Mouse (Mus musculus): Measurements from ENCODE around the gene Blmh.

The Blmh gene

DNA sequence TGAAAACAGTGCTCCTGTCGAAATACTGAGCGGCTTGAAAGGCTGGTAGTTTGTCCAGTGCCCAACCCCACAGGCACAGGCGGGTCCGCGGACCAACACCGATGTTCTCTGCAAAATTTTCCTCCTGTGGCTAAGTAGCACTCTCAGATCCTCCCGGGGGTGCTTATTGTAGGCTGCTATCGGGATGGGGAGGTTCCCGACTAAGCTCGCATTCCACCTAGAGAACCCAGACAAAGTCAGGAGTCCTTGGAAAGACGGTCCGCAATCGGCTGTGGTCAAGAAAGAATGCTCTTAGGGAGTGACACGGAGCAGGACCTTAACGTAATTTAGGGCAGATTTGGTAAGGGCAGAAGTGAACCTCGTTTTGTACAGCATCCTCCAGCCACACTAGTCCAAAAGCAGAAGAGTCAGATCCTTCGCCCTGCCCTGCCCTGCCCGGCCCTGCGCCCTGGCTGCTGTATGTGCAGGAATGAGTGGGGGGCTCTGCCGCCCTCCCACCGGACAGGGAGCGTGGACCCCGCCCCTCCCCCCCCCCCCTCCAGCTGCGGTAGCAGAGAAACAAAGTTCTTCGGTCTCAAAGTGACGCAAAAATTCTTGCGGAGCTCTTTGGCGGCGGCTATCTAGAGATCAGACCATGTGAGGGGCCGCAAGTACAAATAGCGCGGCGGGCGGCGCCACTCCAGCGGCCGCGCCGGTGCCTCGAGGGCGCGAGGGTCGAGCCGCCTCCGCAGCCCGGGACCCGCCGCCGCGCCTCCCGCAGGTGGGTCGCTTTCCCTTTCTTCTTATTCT, 73.5 kb downstream of the Blmh start, which contains the start of gene Slc6a4:
TSS of gene Slc6a4 (plus strand) at position 688 of the 789 bp plus-strand sequence.
- DNase-seq (ENCODE audit: low spot score in 2 of 2): no peak

DNA sequence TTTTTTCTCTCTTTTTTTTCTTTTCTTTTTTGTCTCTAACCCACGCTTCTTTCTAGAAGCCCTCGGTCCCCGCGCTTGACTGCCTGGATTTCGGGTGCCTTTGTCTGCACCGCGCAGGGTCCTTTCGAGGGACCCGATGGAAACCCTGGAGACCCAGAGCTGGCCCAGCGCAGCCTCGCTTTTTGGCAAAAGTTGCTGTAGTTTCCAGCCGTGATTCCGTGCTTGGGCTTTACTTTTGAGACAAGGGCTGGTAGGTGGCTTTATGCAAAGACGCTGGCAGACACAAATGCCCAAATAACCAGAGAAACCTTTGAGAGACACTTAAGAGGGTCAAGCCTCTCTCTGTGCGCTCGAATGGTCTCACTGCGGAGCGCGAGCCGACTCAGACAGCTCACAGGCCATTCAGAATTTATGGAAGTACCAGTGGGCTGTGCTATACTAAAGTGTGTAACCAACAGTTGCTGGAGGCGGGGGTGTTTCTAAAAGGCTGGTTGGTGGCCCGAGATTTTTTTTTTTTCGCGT, 74.2 kb downstream of the Blmh start:
- peak in 1 of 2 experiments; percentile 14 for DNase-seq (ENCODE audit: low spot score in 2 of 2)

DNA sequence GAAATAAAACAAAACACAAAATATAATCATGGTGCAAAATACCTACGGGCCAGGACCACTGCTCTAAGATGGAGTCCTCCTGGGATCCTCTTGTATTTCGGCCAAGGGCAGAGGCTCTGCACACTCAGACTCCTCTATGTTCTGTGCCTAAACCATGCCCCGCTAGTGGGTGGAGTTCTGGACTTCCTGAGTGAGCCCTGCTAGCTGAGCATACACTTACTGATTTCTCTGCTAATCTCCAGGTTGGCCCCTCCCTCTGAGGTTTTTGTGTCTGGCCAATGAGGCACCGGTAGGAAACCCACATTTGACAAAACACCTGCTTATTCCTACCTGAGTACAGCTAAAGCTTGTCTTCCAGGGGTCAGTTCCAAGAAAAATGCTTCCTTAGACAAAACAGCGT, 76.1 kb downstream of the Blmh start:
- no peak for DNase-seq (ENCODE audit: low spot score in 2 of 2)

- DNase-seq (ENCODE audit: low spot score in 2 of 2): no peak
Measured at GRCm38 (mm10) chr11:77002361-77002760, 77.8 kb downstream of the Blmh start.

GRCm38 (mm10) chr11:77005881-77006280, 81.3 kb downstream of the Blmh start:
- no peak for DNase-seq (ENCODE audit: low spot score in 2 of 2)

DNA sequence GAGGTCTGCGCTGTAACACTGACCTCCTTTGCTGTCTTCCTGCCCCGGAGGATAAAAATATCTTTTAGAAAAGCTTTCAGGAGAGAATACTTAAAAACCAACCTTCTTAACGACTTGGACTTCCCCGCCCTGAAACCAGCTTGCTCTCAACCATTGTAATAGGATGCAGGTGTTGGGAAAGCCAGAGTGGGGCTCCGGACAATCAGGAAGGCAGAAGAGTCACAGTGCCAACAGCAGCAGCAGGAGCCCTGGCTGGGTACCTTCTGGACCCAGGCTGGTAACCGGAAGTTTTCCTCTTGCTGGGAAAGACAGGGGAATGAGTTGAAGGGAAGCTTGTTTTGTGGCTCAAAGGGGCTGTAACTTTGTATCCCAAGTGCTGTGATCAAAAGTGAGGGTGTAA, 82.0 kb downstream of the Blmh start:
- DNase-seq (ENCODE audit: low spot score in 2 of 2): no peak

GRCm38 (mm10) chr11:77009069-77010025, 84.7 kb downstream of the Blmh start:
- DNase-seq (ENCODE audit: low spot score in 2 of 2): no peak

DNA sequence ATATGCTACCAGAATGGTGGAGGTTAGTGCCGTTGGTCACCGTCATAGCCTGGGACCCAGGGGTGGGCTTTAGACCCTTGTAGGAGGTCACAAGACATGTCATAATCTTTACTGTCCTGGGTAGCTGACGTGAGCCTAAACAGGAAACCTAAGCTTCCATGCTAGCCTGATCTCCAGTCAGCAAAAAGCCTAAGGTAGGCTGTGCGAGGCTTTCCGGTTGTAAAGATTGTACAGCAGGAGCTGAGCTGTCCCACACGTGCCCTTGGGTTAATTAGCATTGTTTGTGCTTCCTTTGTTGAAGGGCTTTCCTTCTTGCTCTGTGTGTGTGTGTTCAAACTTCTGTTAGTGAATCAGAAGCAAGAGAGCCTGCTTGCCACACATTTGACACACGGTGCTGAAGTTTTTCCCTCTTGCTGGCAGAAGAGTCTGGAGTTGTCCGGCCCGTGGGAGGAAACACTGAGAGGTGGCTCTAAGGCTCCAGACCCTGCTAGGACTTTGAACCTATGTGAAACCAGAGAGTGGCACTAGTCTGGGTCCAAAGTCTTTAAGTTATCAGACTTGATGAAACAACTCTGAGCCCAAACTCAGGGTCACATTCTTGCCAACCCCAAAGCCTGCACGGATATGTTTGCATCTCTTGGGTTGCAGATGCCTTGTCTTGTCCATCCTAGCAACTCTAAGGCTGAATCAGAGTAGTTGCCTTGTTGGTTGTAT, 86.3 kb downstream of the Blmh start:
- no peak for DNase-seq (ENCODE audit: low spot score in 2 of 2)

GRCm38 (mm10) chr11:77018046-77018445, 93.4 kb downstream of the Blmh start:
- DNase-seq (ENCODE audit: low spot score in 2 of 2): no peak

GRCm38 (mm10) chr11:77019539-77019938, 94.9 kb downstream of the Blmh start:
- DNase-seq (ENCODE audit: low spot score in 2 of 2): no peak

GRCm38 (mm10) chr11:77021749-77022396, 97.3 kb downstream of the Blmh start:
- DNase-seq (ENCODE audit: low spot score in 2 of 2): no peak

GRCm38 (mm10) chr11:77026559-77026958, 102.0 kb downstream of the Blmh start:
- DNase-seq (ENCODE audit: low spot score in 2 of 2): no peak

DNA sequence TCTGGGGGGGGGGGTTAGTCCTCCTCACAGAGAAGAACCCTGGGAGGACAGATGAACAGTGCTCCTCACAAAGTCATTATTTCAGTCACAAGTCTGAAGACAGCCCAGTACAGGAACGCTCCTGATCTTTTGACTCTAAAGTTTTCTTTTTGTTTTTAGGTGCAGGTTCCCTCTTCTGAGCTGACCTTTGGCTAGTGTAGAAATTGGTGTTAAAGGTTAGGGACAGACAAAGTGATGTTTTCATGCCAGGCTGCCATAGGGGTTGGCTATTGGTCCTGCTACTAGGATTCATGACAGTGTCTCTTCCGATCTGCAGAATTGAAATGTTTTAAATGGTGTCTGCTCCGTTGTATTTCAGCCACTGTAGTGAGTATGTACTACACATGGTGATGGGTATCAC, 103.5 kb downstream of the Blmh start:
- no peak for DNase-seq (ENCODE audit: low spot score in 2 of 2)

DNA sequence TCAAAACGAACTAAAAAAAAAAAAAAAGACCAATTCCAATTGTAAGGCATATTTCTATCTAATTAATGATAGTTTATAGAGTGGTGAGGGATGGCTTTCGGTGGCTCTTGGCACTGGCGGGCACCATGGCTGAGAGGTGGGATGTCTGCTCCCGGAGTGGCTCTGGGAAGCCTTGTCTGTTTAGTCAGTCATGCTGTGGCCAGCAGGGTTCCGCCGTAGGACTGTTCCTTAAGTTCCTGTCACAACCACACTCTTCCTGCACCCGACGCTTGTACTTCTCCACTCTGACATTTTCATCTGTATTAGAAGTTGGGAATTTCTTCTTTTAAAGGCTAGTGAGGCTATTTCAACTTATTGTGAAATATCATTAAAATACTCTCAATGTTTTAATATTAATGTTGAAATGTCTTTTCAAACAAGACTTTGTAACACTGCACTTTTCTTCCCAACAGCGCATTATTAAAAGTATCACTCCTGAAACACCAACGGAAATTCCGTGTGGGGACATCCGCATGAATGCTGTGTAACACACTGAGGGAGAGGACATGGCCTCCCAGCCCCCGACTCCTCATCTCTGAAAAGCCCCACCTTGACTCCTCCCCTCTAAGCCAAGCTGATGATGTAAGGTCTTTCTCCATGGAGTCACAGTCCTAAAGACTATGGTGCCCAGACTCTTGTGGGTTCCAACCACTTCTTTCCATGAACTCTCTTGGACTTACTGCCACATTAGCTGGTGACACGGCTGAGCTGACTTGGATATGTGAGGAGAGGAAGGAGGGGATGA, 106.7 kb downstream of the Blmh start:
- DNase-seq (ENCODE audit: low spot score in 2 of 2): no peak

Measured in right cerebral cortex, adult 2 months (tissue).